Mouse (Mus musculus) right cerebral cortex, postnatal 25 days (tissue): Measurements from ENCODE around the gene Ube2l3.
"Not testable (repeated sequence)": the region's sequence is repeated elsewhere in the genome, so short reads cannot be mapped to it uniquely, and the experiment has no call there.

ENCODE experiments used
- DNase-seq: peaks from one replicate; pipeline ENCODE4 v3.0.0; 2022

Gene Ube2l3

DNA sequence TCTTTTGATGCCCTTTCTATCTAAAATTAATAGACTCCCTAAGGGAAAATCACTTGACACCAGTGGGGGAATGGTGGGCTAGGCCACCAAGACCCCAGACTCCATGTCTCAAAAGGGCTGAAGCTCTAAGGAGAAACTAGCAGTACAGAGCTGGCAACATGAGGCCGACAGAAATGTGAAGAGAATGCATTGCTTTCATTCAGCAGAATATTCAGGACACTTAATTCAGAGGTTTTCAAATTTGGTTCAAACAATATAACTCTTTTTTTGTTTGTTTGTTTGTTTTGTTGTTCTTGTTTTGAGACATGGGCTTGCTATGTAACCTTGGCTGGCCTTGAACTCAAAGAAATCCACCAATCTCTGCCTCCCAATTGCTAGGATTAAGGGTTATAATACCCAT is at the start of gene Ube2l3:
Ube2l3 (minus strand) TSS at position 101 of the 400 bp plus-strand sequence.
- no peak for DNase-seq

DNA sequence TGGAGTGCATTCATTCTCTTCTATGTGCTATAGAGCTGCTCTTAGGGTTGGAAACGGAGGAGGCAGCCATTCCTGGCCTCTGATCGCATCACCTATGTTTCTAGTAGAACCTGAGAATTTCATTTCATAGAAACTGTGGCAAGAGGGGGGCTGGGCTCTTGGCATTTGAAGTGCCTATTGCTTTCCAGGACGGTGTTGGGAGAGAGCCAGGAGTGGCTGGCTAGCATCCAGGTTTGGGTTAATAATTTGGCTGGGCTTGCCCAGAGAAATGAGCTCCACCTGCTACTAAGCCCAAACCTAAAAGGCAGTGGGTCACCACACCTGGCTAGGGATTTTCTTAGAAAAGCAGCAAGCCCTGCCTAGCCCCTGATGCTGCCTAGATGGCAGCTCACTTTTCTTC is 49.1 kb upstream of the Ube2l3 start:
- DNase-seq: no peak

DNA sequence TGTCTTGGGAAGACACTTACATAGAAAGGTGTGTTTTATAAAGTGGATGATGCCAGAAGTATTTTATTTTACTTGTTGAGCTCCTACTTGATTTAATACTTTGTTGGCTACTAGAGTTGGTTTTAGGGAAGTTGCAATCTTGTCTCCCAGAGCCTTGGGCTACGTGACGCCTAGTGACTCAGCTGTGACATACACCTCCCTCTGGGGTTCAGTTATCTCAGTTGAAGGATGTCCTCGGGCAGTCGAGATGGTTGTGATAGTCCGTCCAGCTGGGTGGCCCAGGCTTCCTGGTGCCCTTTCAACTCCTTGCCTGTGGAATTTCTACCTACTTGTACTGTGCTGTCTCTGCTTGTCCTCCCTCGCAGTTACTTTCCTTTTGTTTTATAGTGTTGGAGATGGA is 46.7 kb upstream of the Ube2l3 start:
- no peak for DNase-seq

DNA sequence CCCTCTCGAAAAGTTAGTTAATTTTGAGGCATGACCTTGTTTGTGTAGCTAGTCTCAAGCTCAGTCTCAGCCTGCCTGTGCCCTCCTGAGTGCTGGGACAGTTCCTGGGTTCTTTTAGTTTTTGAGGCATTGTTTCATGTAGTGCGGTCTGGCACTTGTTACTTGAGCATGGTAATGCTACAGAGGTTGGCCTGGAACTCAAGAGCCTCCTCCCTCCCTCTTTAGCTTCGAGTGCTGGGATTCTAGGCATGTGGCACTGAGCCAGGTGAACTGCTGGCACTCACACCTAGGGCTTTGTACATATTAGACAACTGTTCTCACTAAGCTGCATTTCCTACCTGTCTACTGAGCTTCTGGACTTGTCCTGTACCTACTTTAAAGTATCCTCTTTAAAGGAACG is 45.3 kb upstream of the Ube2l3 start:
- no peak for DNase-seq

DNA sequence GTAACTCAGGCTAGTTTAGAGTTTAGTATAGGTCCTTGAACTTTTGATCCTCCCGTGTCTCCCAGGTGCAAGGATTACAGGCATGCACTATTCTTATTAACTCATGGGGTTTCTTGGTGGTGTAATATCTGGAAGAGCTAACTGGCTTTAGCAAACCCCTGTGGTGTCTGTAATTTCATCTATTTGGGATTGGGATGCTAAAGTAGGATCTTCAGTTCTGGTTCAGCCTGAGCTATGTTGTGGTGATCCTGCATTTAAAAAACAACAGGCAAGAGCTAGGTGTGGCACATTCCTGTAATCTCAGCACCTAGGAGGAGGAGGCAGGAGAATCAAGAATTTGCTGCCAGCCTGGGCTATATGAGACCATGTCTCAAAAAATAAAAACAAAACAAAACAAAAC is 42.5 kb upstream of the Ube2l3 start:
- DNase-seq: no peak

DNA sequence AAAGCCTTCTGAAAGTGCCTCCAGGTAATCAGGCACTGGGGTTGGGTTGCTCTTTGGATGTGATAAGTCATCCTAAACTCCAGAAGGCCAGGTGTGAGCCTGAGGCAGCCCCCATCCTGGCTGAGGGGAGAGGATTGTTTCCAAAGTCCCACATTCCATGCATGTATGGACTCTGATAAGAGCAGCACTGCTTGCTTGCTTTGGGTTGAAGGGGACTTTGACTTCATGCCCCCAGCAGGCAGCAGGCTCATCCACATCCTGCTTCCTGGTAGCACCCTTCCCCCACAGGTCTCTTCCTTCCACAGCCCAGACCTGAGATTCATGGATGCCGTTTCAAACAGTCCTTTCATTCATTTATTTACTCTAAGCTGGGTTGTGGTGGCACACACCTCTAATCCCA is 41.3 kb upstream of the Ube2l3 start:
- no peak for DNase-seq

DNA sequence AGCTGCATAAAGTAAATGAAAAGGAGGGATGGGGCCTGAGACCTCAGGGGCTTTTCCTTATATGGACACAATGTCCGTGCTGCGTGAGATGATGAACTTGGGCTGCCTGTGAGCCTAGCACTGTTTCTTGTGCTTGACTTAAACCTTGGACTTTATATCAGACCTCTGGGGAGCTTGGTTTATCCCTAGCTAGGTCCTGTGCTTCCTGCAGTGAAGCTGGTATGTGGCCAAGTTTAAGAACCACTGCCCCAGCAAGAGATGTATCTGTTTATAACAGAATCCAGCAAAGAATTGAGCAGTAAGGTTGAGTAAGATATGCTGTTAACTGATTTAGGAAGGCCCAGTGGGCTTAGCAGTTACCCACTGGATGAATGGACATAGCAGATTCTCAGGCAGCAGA is 37.0 kb upstream of the Ube2l3 start:
- DNase-seq: no peak

DNA sequence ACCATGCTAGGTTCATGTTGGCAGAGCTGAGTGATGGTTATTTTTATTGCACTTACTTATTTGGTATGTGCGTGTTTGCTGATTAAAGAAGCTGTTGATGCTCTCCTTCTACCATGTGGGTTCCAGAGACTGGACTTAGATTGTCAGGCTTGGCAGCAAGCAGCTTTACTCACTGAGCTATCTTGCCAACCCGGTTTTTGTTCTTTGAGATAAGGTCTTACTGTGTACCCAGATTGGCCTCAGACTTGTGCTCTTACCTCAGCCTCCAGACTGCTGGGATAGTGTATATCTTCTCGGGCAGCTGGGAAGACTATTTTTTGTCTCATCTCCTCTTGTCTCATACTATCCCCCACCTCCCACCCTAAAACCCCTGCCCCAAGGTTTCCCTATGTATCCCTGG is 35.2 kb upstream of the Ube2l3 start:
- no peak for DNase-seq

DNA sequence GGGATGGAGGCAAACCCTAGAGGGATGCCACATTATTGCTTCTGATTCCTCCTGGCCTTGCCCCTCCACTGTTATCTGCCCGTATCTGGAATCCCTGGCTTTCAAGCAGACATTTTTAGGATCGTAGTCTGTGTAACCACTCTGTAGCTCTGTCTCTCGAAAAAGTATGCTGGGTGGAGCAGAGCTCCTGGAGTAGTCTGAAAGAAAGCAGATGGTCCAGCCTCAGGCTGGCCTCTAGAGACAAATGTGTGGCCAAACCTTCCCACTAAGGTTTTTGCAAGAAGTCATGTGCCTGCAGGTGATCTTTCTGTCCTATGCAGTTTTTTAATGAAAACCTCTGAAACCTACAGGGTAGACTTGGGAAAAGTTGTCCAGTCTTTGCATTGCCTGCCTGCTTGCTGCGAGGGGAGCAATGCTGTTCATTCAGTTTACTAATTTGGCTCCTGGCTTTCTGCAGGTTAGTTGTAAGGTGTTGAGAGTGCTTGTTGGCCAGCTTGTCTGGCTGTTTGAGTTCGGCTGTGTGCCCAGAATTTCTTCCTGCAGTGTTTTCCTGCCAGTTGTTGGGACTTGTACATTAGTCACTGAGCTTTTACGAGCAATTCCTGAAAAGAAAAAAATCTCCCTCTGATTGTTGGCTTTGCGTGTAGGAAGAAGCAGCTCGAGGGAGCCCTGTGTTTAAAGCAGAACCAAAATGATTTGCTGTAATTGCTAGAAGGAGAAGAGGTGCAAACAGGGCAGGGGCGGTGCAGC is 32.6 kb upstream of the Ube2l3 start:
- peak; percentile 70 for DNase-seq

DNA sequence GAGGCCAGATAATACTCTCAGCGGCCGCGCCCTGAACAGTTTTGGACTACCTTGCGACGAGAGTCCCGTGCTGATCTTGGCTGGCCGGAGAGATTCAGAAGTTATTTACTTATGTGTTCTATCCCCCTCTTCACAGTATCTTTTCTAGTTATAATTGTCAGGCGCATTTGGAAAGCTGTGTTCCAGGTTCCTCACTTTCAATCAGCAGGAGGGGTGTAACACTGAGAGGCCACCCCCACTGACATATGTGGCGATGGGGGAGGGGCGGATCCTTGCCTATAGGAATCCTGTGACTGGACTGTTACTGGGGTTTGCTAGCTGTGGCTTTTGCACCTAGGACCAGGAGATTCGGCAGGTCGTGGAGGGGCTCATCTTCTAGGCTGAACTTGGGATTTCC is 32.0 kb upstream of the Ube2l3 start:
- DNase-seq: peak; percentile 53

DNA sequence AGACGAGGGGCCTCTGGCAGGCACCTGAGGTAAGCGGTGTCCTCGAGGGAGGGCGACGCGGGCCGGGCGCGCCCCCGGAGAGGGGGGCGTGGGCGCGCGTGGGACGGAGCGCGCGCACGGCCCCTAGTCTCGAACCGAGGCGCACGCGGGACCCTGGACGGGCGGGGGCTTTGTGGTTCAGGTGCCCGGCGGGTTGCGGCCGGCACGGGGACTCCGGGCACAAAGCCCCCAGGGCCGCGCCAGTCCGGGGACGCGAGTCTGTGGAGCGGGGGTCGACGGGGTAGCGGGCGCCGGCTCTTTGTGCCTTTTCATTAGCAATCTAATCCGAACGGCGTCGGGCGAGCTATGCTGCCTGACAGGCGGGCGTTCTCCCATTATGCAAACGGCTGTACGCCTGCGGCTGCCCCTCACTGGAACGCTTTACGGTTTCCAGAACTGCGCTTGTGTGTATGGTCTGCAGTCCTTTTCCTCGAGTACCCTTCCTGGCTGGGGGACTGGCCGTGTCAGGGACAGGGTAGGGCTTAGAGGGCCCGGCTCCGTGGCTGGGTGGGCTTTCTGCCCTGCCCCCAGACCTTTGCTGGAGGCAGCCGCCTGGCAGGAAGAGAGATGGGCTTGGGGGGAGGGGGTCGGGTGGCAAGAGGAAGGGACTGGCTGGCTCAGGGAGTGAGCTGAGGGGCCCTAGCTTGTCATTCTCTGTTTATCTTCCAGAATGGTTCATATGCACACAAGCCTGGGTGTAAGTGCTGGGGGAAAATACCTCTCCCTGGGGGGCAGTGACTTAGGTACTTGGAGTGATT is 31.5 kb upstream of the Ube2l3 start:
- DNase-seq: peak; percentile 34

DNA sequence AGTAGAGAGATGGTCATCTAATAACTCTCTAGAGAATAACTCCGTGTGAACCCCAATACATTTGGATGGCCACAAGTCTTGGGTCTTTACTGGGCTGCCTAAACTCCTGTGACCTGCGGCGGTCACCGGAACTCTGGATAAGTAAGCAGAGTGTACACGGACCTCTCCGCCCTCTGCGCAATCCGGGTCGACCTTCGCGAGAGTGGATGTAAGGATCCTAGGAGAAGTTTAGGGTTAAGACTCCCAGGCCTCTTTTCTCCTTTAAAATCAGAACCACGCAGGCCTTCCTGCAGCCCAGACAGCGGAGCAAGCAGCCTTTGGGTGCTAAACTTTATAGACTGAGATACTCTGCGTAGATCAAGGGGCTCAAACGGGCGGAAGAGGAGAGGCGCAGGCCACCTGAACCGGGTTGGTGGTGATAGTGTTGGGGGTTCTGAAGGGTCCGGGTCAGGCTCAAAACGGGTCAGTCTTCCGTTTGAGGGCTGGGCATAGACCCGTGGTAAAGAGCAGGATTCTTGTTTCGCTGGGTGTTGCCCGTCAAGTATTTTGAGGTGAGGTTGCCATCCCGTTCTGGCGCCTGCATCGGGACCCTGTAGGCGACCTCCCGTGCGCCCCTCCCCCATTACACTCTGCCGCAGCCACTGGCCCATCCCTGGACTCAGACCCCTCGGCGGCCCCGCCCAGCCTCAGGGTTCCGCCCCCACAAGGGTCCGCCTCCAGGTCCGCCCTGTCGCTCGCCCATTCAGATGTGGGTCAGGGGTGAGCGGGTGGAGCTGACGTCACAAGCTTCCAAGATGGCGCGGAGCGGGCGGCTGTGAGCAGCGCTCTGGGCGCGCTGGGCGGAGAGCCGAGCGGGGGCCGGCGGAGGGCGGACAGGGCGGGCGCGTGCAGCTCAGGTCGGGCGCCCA is 30.6 kb upstream of the Ube2l3 start, which contains the start of gene Hic2:
Hic2 (plus strand) TSS at position 779 of the 908 bp plus-strand sequence.
- peak; percentile 87 for DNase-seq

DNA sequence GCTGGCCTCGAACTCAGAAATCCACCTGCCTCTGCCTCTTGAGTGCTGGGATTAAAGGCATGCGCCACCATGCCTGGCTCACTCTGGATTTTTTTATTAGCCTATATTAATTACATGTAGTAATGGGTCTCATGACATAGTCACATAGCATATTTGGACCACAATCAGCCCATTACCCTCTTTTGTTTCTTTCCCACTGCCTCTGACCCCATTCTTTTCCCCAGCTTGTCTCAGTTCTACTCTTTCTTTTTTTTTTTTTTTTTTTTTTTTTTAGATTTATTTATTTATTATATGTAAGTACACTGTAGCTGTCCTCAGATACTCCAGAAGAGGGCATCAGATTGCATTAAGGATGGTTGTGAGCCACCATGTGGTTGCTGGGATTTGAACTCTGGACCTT is 29.1 kb upstream of the Ube2l3 start:
- DNase-seq: not testable (repeated sequence)

DNA sequence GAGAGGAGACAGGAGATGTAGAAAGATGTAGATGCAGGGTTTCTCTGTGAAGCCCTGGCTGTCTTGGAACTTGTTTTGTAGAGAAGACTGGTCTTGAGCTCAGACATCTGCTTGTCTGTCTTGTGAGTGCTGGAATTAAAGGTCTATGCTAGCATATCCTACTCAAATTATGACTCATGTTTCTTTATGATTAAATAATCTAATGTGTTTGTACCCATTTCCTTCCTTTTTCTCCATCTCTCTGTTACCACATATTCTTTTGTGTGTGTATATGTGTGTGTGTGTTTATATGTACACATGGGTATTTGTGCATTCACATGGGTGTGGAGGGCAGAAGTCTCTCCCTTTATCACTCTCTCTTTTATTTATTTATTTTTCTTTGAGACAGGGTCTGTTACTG is 24.0 kb upstream of the Ube2l3 start:
- DNase-seq: no peak

DNA sequence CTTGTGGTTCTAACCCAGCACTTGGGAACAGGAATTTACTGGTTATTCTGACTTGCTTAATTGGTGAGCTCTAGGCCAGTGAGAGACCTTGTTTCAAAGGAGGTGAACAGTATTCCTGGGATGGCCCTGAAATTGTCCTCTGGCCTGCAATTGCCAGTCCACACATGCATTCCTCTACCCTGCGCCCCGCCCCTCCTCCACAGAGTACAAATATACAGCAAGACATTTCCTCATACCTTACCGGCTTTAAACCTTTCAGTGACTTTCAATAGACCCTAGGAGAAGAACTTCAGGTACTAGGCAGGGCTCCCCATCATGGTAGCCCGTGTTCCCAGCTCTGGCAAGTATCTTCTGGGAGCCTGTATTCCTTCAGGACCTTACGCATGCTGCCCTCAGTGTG is 23.1 kb upstream of the Ube2l3 start:
- no peak for DNase-seq

DNA sequence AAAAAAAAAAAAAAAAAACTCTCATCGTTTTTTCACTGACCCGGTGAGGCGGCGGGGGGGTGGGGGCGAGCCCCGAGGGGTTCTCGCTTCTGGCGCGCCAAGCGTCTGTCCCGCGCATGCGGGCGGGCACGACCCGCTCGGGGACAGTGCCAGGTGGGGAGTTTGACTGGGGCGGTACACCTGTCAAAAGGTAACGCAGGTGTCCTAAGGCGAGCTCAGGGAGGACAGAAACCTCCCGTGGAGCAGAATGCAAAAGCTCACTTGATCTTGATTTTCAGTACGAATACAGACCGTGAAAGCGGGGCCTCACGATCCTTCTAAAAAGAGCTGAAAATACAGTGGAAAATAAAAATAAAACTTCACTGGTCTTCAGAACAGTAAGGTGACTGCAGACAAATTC is 19.7 kb upstream of the Ube2l3 start:
- peak; percentile 98 for DNase-seq

DNA sequence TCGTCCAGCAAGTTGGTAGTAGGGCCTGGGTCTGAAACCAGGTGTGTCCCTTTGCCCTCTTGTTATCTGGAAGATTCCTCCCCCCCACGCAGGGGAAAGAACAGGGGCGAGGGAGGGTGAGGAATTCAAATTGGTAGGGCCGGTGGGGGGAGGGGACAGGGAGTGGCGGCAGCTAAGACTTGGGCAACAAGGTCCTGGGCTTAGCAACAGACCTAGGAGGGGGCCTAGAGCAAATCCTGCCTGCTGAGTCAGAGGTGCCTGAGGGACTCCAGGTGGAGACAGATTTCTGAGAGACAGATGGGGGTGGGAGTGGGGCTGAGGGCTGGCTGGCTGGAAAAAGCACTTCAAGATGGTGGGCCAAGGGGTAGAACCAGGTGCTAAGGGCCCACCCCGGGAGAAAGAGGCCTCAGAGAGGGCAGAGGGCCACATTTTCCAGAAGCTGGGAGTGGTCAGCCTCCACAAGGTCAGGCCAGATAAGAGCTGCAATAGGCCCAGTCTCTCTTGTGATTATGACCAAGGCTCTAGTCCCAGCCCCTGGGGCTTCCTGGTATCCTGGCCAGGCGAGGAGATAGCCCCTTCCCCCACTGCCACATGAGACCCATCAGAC is 17.8 kb upstream of the Ube2l3 start:
- DNase-seq: no peak

DNA sequence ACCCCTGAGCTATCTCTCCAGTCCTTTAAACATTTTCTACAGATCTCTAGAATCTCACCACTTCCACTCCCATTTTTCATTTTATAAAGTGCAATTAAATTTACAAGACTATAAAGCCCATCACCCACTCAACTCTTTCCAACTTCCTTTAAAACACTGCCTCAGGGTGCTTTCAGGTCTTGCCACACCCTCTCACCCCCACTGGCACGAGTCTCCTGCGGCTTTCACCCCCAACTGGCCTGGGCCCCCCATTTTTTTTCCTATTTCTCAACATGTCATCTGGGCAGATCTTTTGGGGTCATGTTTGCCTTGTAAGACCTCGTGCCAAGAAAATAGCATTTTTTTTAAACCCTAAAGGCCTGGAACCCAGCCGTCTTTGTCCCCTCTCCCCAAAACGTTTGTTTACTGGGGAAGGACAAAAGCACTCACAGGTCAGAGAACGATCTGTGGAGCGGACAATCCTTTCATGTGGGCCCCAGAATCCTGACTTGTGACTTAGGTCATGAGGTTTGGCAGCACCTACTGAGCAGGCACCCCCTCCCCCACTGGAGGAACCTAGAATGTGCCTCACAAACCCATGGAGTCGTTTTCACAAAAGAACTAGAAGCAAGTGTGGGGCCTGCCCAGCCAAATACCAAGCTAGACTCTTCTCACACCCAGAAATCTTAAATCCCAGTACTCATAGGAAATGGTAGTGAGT is 14.6 kb upstream of the Ube2l3 start:
- DNase-seq: no peak

DNA sequence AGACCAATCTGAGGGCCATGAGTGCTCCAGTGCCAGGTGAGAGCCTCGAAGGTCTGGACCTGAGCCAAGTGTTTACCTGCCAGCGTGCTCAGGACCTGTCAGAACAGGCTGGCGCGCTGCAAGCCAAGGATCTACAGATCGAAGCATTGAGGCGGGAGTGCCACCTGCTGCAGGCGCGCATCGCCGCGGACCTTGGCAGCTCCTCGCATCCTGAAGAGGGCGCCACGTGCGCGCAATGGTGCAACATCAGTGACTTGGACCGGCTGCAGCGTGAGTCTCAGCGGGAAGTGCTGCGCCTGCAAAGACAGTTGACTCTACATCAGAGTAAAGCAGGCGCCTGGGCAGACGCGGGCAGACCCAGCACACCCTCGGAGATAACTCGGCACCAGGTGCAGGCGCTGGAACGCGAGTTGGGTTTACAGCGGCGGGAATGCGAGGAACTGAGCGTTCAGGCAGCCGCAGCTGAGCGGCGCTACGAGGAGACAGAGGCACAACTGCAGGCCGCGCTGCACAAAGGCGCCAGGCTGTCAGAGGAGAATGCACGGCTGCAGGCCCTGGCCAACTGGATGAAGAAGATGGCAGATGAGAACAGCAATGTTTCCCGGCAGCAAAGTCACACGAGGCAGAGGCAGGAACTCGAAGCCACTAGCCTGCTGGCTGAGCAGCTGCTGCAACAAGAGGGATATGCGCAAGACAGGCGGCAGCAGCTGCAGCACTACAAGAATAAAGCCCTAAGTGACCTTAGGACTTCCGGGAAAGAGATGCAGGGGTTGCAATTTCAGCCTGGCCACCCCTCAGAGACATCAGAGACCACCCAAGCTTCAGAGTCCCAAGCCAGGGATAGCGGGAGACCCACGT is 7.8 kb upstream of the Ube2l3 start:
- peak; percentile 85 for DNase-seq

DNA sequence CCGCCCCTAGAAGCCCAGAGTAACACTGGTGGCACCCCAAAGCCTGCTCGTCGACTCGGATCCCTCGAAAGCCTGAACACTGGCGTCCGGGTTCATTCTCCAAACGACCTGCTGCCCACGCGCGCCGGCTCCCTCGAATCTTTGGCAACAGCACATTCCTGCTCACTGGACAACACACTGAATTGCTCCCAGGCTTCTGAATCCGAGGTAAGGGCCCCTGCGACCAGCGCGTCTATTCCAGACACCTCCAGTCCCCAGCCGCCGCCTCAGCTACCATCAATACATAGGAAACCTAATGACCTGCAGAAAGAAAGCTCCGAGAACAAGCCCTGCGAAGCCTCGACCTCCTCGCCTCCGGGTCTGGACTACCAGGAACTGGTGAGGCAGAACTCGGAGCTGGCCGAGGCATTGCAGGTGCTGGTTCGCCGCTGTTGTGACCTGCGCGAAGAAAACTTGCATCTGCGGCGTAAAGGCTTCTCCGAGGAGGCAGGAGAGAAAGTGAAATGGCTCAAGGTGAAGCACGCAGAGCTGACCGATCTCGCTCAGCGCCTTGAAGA is 7.0 kb upstream of the Ube2l3 start:
- peak; percentile 14 for DNase-seq
